Mouse (Mus musculus) cerebellum, adult (tissue): ENCODE measurements around the gene Apobec2.

Experiments
- ATAC-seq: cut with Nextera tagmentation; 2 replicates; pipeline ENCODE4 v1.9.2; 2017; ENCODE audit warnings: mild to moderate bottlenecking, moderate library complexity, mixed read lengths; ENCODE audit not compliant: insufficient number of reproducible peaks, low FRiP score, low TSS enrichment

The Apobec2 gene

GRCm38 (mm10) chr17:48410299-48410785, 22.4 kb downstream of the Apobec2 start:
- 0 out of 2 replicates have a peak, but pooled peaks have one; percentile 2 for ATAC-seq

- peak; percentile 90 for ATAC-seq
Observed at GRCm38 (mm10) chr17:48409380-48410298, 23.1 kb downstream of the Apobec2 start, which contains the start of the genes Nfya and Oard1. Gene Nfya (minus strand): TSS chr17:48409906. Gene Oard1 (plus strand): TSS chr17:48410014.

- ATAC-seq = peak; percentile 47
Observed at GRCm38 (mm10) chr17:48408526-48409291, 24.0 kb downstream of the Apobec2 start.

GRCm38 (mm10) chr17:48407910-48408525, 24.7 kb downstream of the Apobec2 start:
- ATAC-seq = no peak

- ATAC-seq = no peak
Observed at GRCm38 (mm10) chr17:48407154-48407553, 25.6 kb downstream of the Apobec2 start.

- no peak for ATAC-seq
Observed at GRCm38 (mm10) chr17:48404706-48405105, 28.0 kb downstream of the Apobec2 start.

GRCm38 (mm10) chr17:48403848-48404247, 28.9 kb downstream of the Apobec2 start:
- ATAC-seq = no peak

- ATAC-seq = no peak
Observed at GRCm38 (mm10) chr17:48402751-48403150, 30.0 kb downstream of the Apobec2 start.

- no peak for ATAC-seq
Observed at GRCm38 (mm10) chr17:48401710-48402109, 31.0 kb downstream of the Apobec2 start.

- ATAC-seq = no peak
Observed at GRCm38 (mm10) chr17:48392616-48393015, 40.1 kb downstream of the Apobec2 start.

GRCm38 (mm10) chr17:48391446-48391845, 41.3 kb downstream of the Apobec2 start:
- ATAC-seq = no peak

- no peak for ATAC-seq
Observed at GRCm38 (mm10) chr17:48389442-48389841, 43.3 kb downstream of the Apobec2 start.

GRCm38 (mm10) chr17:48388666-48389065, 44.1 kb downstream of the Apobec2 start:
- ATAC-seq = no peak

- no peak for ATAC-seq
Observed at GRCm38 (mm10) chr17:48385786-48386461, 46.8 kb downstream of the Apobec2 start.

- no peak for ATAC-seq
Observed at GRCm38 (mm10) chr17:48379050-48379449, 53.7 kb downstream of the Apobec2 start.

- no peak for ATAC-seq
Observed at GRCm38 (mm10) chr17:48376102-48376501, 56.6 kb downstream of the Apobec2 start.

GRCm38 (mm10) chr17:48372987-48373386, 59.7 kb downstream of the Apobec2 start:
- ATAC-seq = no peak

GRCm38 (mm10) chr17:48371621-48372020, 61.1 kb downstream of the Apobec2 start:
- no peak for ATAC-seq
